Mouse (Mus musculus) naive thymus-derived CD4-positive, alpha-beta T cell, adult 2 months (primary cell): ENCODE measurements around the gene Naxe.

Source experiments
- DNase-seq: peaks from one replicate; pipeline ENCODE4 v3.0.0-alpha.2; 2011; ENCODE audit warnings: low read depth

Naxe gene

GRCm38 (mm10) chr3:88057030-88057429, 1.3 kb downstream of the Naxe start:
- DNase-seq: no peak

GRCm38 (mm10) chr3:88049532-88049931, 8.8 kb downstream of the Naxe start:
- no peak for DNase-seq

GRCm38 (mm10) chr3:88042661-88043421, 15.5 kb downstream of the Naxe start, which contains the start of gene Gpatch4:
Gene Gpatch4, plus strand, starts transcription at chr3:88043108.
- DNase-seq: peak; percentile 97

- DNase-seq: no peak
These were observed 22.6 kb downstream of the Naxe start for GRCm38 (mm10) chr3:88035561-88036293.

GRCm38 (mm10) chr3:88033506-88033905, 24.8 kb downstream of the Naxe start:
- no peak for DNase-seq

- DNase-seq: no peak
These were observed 27.5 kb downstream of the Naxe start for GRCm38 (mm10) chr3:88030608-88031395.

- peak; percentile 53 for DNase-seq
These were observed 30.7 kb downstream of the Naxe start, which contains the start of gene Hapln2 for GRCm38 (mm10) chr3:88027434-88028186. Gene Hapln2, minus strand, starts transcription at chr3:88027583.

- DNase-seq: no peak
These were observed 31.5 kb downstream of the Naxe start for GRCm38 (mm10) chr3:88026823-88027222.

GRCm38 (mm10) chr3:88023192-88024074, 34.9 kb downstream of the Naxe start:
- DNase-seq: peak; percentile 18

- DNase-seq: peak; percentile 83
These were observed 35.7 kb downstream of the Naxe start for GRCm38 (mm10) chr3:88022322-88023191.

- DNase-seq: peak; percentile 74
These were observed 47.5 kb downstream of the Naxe start for GRCm38 (mm10) chr3:88010634-88011265.
